Mouse (Mus musculus): ENCODE measurements around the gene Snap23. TPM values are rescaled to one million over a fixed set of nuclear protein-coding genes. Genes with fewer than 3 reads are reported as not detected.
"Not testable (repeated sequence)": the region's sequence is repeated elsewhere in the genome, so short reads cannot be mapped to it uniquely, and the experiment has no call there.

Gene Snap23
- polyA plus RNA-seq, 1 experiment: 4.0 TPM

DNA sequence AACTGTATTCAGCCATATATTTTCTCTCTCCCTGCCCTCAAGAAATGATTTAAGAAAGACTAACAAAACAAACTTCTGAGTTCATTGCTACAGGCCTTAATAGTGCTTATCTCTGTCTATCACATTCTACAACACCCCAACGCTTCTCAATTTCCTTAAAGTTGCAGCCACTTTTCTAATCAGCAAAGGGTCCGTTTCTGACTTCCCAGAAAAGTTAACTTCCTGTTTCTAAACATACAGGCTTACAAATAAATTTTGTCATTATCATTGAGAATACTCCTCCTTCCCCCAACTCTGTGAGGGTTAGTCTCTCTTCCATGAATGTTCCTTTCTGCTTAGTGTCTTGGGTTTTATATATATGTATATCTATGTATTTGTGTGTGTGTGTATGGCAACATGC, 2.1 kb upstream of the Snap23 start:
- 46% methylated on average over 2 of the region's 2 CpGs for WGBS
- H3K36me3 ChIP-seq (ENCODE audit: control insufficient read depth, insufficient read depth, low read length): no peaks in the 10 kb centered on the region
- H3K4me3 ChIP-seq (ENCODE audit: extremely low read depth, insufficient read depth, insufficient read length): no peak overlapping the region
- DNase-seq (ENCODE audit: low read depth in 1 of 2, low spot score in 2 of 2): no peak
- H3K27me3 ChIP-seq (ENCODE audit: control insufficient read depth, insufficient read depth, low read length): no peaks in the 10 kb centered on the region
- H3K27ac ChIP-seq (ENCODE audit: insufficient read depth, low read length): no peak overlapping the region
- H3K4me1 ChIP-seq (ENCODE audit: control insufficient read depth, insufficient read depth, insufficient read length): peaks cover 3% of the 10 kb centered on the region; the same call in 1 of the 2 replicates
- TF ChIP-seq POLR2A (IDR thresholded peaks at IDR 0.05; ENCODE audit: low read depth, low read length): no peak
- TF ChIP-seq CTCF (IDR thresholded peaks at IDR 0.05; ENCODE audit: extremely low read depth, insufficient read depth, insufficient read length, insufficient replicate concordance): no peak

GRCm38 (mm10) chr2:120567798-120568320, 388 bp downstream of the Snap23 start:
- Histone ChIP-seq H3K4me1 (ENCODE audit: control insufficient read depth, insufficient read depth, insufficient read length) (peaks cover 3% of the 10 kb centered on the region; the same call in 1 of the 2 replicates), H3K27ac (ENCODE audit: insufficient read depth, low read length) (peak overlapping the region; percentile 68), H3K36me3 (ENCODE audit: control insufficient read depth, insufficient read depth, low read length) (no peaks in the 10 kb centered on the region), H3K4me3 (ENCODE audit: extremely low read depth, insufficient read depth, insufficient read length) (peak overlapping the region; percentile 77), H3K27me3 (ENCODE audit: control insufficient read depth, insufficient read depth, low read length) (no peaks in the 10 kb centered on the region)
- TF ChIP-seq CTCF (IDR thresholded peaks at IDR 0.05; ENCODE audit: extremely low read depth, insufficient read depth, insufficient read length, insufficient replicate concordance) (no peak), POLR2A (IDR thresholded peaks at IDR 0.05; ENCODE audit: low read depth, low read length) (no peak)
- WGBS: under 1% methylated on average over 22 of the region's 22 CpGs
- no peak for DNase-seq (ENCODE audit: low read depth in 1 of 2, low spot score in 2 of 2)

DNA sequence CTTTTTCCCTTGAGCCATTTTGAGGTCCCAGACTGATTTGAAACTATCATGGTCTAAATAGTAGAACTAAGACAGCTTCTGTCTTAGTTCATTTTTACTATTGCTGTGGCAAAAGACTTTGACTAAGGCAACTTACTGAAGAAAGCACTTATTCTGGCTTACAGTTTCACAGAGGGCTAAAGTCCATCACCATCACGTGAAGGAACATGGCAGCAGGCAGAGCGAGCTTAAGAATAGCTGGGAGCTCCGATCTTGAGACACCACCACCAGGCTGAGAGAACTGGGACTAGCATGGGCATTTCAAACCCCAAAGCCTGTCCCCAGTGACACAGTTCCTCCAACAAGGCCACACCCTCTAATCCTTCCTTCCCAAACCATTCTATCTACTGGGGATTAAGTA, 3.6 kb downstream of the Snap23 start:
- 97% methylated on average over 3 of the region's 3 CpGs for WGBS
- no peaks in the 10 kb centered on the region for H3K27me3 ChIP-seq (ENCODE audit: control insufficient read depth, insufficient read depth, low read length)
- no peaks in the 10 kb centered on the region for H3K36me3 ChIP-seq (ENCODE audit: control insufficient read depth, insufficient read depth, low read length)
- H3K4me1 ChIP-seq (ENCODE audit: control insufficient read depth, insufficient read depth, insufficient read length): peaks cover 3% of the 10 kb centered on the region; the same call in 1 of the 2 replicates
- DNase-seq (ENCODE audit: low read depth in 1 of 2, low spot score in 2 of 2): no peak
- no peak overlapping the region for H3K27ac ChIP-seq (ENCODE audit: insufficient read depth, low read length)
- H3K4me3 ChIP-seq (ENCODE audit: extremely low read depth, insufficient read depth, insufficient read length): no peak overlapping the region
- no peak for TF ChIP-seq CTCF (IDR thresholded peaks at IDR 0.05; ENCODE audit: extremely low read depth, insufficient read depth, insufficient read length, insufficient replicate concordance)
- no peak for TF ChIP-seq POLR2A (IDR thresholded peaks at IDR 0.05; ENCODE audit: low read depth, low read length)

DNA sequence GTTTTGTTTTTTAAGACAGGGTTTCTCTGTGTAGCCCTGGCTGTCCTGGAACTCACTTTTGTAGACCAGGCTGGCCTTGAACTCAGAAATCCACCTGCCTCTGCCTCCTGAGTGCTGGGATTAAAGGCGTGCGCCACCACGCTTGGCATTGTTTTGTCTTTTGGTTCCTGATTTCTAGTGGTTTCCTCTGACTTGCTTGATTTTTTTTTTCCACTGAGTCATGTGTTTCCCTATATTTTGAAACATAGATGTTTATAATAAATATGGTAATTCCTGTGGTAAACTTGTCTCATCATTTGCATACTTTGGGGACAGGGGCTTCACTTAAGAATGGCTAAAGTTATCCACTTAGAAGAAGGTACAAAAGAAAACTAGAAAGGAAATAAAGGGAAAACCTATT, 4.7 kb downstream of the Snap23 start:
- H3K4me1 ChIP-seq (ENCODE audit: control insufficient read depth, insufficient read depth, insufficient read length); H3K36me3 ChIP-seq (ENCODE audit: control insufficient read depth, insufficient read depth, low read length); H3K27ac ChIP-seq (ENCODE audit: insufficient read depth, low read length); DNase-seq (ENCODE audit: low read depth in 1 of 2, low spot score in 2 of 2); H3K4me3 ChIP-seq (ENCODE audit: extremely low read depth, insufficient read depth, insufficient read length); H3K27me3 ChIP-seq (ENCODE audit: control insufficient read depth, insufficient read depth, low read length): not testable (repeated sequence)
- 80% methylated on average over 3 of the region's 3 CpGs for WGBS

DNA sequence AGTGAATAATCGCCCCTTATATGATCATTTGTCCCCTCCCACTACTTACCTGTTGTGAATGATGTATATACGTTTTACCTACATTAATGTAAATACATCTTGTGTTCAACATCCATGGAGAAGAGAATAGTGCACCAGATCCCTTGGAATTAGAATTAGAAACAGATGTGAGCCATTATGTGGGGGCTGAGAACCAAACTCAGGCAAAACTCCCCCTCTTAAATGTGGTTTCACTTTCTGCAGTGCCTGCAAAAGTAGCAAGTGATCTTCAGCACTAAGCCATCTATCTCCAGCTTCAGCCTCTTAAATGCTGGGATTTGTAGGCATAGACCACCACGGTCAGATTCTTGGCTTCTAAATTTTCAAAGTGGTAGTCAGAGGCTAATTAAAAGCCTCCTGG, 7.7 kb downstream of the Snap23 start:
- peaks cover 7% of the 10 kb centered on the region for H3K4me1 ChIP-seq (ENCODE audit: control insufficient read depth, insufficient read depth, insufficient read length)
- no peaks in the 10 kb centered on the region for H3K36me3 ChIP-seq (ENCODE audit: control insufficient read depth, insufficient read depth, low read length)
- H3K27ac ChIP-seq (ENCODE audit: insufficient read depth, low read length): no peak overlapping the region
- no peak overlapping the region for H3K4me3 ChIP-seq (ENCODE audit: extremely low read depth, insufficient read depth, insufficient read length)
- TF ChIP-seq CTCF (IDR thresholded peaks at IDR 0.05; ENCODE audit: extremely low read depth, insufficient read depth, insufficient read length, insufficient replicate concordance): no peak
- TF ChIP-seq POLR2A (IDR thresholded peaks at IDR 0.05; ENCODE audit: low read depth, low read length): no peak
- 59% methylated on average over 3 of the region's 3 CpGs for WGBS
- no peaks in the 10 kb centered on the region for H3K27me3 ChIP-seq (ENCODE audit: control insufficient read depth, insufficient read depth, low read length)
- no peak for DNase-seq (ENCODE audit: low read depth in 1 of 2, low spot score in 2 of 2)

- TF ChIP-seq CTCF (IDR thresholded peaks at IDR 0.05; ENCODE audit: extremely low read depth, insufficient read depth, insufficient read length, insufficient replicate concordance) (no peak), POLR2A (IDR thresholded peaks at IDR 0.05; ENCODE audit: low read depth, low read length) (no peak)
- no peaks in the 10 kb centered on the region for H3K36me3 ChIP-seq (ENCODE audit: control insufficient read depth, insufficient read depth, low read length)
- WGBS: 60% methylated on average over 2 of the region's 2 CpGs
- no peak for DNase-seq (ENCODE audit: low read depth in 1 of 2, low spot score in 2 of 2)
- H3K4me1 ChIP-seq (ENCODE audit: control insufficient read depth, insufficient read depth, insufficient read length): peaks cover 7% of the 10 kb centered on the region
- no peak overlapping the region for H3K27ac ChIP-seq (ENCODE audit: insufficient read depth, low read length)
- H3K4me3 ChIP-seq (ENCODE audit: extremely low read depth, insufficient read depth, insufficient read length): no peak overlapping the region
- no peaks in the 10 kb centered on the region for H3K27me3 ChIP-seq (ENCODE audit: control insufficient read depth, insufficient read depth, low read length)
These were observed 8.5 kb downstream of the Snap23 start for GRCm38 (mm10) chr2:120575978-120576377.

GRCm38 (mm10) chr2:120577799-120578198, 10.3 kb downstream of the Snap23 start:
- Histone ChIP-seq H3K4me3 (ENCODE audit: extremely low read depth, insufficient read depth, insufficient read length) (no peak overlapping the region), H3K27ac (ENCODE audit: insufficient read depth, low read length) (peak overlapping the region; percentile 68), H3K4me1 (ENCODE audit: control insufficient read depth, insufficient read depth, insufficient read length) (peaks cover 7% of the 10 kb centered on the region)

More at GRCm38 (mm10) chr2:120577799-120578198, 10.3 kb downstream of the Snap23 start:
- no peaks in the 10 kb centered on the region; the same call in 1 of the 2 replicates for H3K36me3 ChIP-seq (ENCODE audit: control insufficient read depth, insufficient read depth, low read length)
- no peak for TF ChIP-seq POLR2A (IDR thresholded peaks at IDR 0.05; ENCODE audit: low read depth, low read length)
- TF ChIP-seq CTCF (IDR thresholded peaks at IDR 0.05; ENCODE audit: extremely low read depth, insufficient read depth, insufficient read length, insufficient replicate concordance): no peak
- no peak for DNase-seq (ENCODE audit: low read depth in 1 of 2, low spot score in 2 of 2)
- H3K27me3 ChIP-seq (ENCODE audit: control insufficient read depth, insufficient read depth, low read length): no peaks in the 10 kb centered on the region
- WGBS: 69% methylated on average over 4 of the region's 4 CpGs
